Mouse (Mus musculus) gastrocnemius, postnatal 36 days (tissue): ENCODE results near the gene Ippk. TPM values are rescaled to one million over a fixed set of nuclear protein-coding genes. Genes with fewer than 3 reads are reported as not detected.

ENCODE experiments used
- DNase-seq, 2 experiments: peaks; one replicate each; pipeline ENCODE4 v3.0.0; 2022
- intact Hi-C: fragments of 180-260 bp; cut with DNase I; formaldehyde crosslinking; loops from one replicate; pipeline ENCODE4 v1.15.1; 2025
- total RNA-seq, 2 experiments: library from RNA; stranded (reverse); gene quantifications; 2 replicates each; pipeline ENCODE4 v1.2.3; 2021

Ippk gene
- total RNA-seq, 2 experiments from 2014 or later = 5.3 to 5.6 TPM

DNA sequence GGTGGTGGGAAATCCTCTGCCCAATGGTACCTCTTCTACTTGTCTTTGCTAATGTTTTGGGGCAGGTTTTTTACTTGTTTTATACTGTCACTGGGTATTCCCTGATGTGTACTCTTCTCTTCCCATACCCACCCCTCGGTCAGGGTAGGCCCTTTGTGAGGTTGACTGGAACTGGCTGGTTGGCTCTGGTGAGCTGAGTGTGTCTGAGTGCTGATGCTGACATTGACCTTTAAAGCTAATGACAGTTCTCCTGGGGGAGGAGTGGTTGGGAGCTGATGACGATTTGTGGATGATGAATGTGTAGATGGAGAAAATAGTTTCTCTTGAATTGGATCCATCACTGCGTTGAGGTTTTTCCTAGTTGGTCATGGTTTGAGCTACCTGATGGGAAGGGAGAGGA is 5.7 kb downstream of the Ippk start:
- intact Hi-C loops = no loop called here
- no peak for DNase-seq

DNA sequence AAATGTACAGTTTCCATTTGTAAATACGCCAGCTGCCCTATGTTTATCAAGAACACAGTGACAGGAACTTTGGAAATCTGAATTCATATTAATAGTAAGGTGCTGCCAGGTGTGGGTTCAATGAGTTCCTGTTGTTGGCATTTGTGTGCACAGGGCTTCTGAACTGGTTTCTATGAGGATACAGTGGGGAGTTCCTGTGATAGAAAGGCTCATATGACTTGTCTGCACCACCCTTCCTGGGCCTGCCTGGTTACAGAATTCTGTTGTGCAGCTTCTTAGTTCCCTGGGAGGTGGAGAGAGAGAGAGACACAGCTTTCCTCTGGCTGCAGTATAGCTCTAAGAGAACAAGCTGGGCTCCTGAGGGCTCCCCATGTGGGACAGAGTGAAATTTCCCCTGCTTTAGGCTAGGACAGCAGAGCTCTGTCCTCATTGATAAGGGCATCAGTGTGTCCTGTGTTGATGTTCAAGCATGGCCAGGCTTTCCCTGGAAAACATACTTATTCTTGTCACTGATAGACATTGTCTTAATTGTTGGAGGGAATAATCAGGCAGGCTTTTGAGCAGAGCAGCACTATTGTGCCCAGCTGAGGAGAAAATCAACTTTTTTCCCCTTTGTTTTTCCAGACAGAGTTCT is 7.1 kb downstream of the Ippk start:
- DNase-seq = no peak
- intact Hi-C loops = no loop called here

DNA sequence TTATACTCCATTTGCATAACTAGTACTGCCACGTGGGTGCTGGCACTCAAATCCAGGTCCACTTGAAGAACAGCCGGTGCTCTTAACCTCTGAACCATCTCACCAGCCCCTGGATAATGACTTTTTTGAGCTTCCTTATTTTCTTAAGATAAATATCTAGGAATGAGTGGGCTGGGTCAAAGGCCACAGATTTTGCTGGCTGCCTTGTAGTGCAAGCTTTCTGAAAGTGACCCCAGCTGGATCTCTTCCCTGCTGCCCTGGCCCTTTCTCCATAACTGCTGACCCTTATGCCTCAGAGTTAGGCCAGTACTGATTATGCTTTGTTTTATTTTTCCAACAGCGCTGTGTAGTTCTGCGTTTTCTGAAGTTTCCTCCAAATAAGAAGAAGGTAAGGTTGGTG is 9.5 kb downstream of the Ippk start:
- DNase-seq = no peak
- intact Hi-C loops = no loop called here

DNA sequence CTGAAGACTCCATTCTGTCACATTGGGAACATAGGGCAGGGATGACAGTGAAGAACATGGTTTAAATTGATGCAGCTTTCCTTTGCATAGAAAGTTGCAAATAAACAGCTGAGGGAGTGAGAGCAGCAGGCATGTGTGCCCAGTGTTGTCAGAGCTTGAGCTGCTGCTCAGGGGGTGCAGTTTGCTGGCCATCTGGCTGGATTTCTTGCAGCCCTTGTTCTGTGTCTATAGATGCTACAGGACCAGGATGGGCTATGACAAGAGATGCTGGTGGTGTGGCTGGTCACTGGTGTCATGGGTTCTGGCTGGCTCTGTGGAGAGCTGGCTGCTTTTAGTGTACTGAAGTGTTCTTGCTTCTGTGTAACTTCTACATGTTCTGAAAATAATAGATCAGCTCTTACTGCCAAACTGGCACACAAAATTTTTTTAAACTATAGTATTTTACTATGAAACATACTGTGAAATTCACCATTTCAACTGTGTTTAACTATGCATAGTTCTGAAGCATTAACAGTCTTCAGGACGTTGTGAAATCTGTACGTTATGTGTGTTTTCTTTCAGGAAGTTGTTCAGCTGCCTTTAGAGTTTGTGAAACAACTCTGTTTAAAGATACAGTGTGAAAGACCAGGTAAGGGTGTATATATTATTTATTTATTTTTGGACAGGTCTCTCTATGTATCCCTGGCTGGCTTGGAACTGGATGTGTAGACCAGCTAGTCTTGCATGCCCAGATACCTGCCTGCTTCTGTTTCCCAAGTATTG is 12.4 kb downstream of the Ippk start:
- intact Hi-C loops = no loop called here
- no peak for DNase-seq

DNA sequence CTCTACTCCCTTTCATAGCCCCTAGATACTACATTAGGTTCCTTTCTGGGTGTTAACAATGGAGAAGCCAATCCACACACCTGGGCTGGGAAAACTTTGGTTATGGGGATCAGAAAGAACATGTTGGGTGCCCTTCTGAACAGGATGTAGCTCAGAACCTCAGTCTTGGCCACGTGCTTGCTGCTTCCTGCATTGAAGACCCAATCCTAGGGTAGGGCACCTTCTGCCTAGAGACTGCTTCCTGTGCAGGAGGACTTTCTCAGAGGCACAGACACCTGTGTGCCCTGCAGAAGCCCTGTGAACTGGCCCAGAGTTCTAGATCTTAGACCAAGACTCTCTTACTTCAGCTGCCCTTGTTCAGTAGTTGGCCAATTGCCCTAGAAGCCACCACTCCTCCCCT is 14.7 kb downstream of the Ippk start:
- intact Hi-C loops = no loop called here
- no peak for DNase-seq

DNA sequence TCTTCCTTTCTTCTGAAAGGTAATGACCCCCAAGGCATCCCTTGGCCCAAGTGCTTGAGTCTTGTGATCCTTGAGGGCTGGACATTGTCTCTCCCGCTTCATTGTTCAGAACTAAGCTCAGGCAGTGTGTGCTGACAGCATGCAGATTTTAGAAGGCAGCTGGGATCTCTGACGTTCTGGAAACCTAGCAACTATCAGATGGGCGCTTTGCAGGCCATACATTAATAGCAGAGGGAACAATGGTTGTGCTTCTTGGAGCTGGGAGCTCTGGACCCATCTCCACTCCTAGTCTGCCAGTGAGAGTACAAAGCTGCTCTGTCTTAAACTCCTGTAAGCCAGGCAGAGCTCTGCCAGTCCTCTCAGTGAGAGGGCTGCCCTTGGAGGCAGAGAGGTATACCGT is 15.1 kb downstream of the Ippk start:
- no peak for DNase-seq
- intact Hi-C loops = no loop called here

DNA sequence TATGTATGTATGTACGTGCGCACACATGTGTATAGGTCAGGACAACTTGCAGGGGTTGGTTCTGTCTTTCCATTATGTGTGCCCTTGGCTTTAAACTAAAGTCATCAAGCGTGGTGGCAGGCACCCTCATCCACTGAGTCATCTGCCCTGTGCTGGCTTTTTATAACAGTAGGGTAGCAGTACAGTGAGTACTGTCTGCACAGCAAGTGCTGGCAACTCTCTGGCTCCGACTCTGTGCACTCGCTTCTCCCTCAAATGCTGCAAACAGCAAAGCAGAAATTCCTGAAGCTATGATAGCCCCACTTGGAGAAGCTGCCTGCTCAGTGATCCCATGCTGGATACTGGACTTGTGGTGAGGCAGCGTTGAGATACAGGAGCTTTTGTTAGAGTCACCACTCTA is 23.4 kb downstream of the Ippk start:
- intact Hi-C loops = no loop called here

DNA sequence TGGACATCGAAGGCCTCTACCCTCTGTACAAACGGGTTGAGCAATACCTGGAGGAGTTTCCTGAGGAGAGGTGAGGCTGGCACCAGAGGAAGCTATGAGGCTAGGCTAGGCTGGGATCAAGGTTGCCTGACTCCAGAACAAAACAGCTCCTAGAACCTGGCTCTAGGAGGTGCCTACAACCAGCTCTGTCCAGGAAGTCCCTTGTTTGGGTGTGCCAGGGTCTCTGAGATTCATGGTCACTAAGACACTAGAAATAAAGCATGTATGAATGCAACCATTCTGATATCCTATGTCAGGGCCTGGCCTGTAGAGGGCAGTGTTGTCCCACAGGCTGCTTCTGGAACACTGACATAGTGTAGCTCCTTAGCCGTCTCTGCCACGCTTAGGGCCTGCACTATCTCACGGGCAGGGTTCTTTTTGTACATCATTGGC is 28.3 kb downstream of the Ippk start:
- intact Hi-C loops = loop anchor here (1.0 to 5.0 kb wide), 2 partner anchors 113 to 196 kb away; no protein-coding TSS in a partner anchor
- DNase-seq = peak; percentile 77 to 86

More for the DNA sequence above, 23.4 kb downstream of the Ippk start:
- DNase-seq = no peak

DNA sequence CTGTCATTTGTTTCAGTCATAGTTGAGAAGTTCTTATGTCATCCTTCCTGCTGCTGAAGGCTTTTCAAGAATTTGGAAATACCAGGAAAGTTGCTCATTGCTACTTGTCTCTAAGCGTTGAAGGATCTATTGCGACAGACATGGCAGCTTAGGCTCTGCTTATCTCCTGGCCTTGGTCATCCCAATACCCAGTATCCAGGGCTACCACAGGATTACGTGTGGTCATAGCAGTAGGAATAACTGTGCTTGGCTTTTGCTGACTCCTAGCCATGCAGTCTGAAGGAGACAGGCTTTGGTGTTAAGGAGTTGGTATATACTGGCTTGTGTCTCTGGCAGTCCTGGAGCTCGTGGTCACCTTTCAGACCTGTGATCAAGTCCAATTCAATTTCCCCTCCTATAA is 39.2 kb downstream of the Ippk start:
- intact Hi-C loops = no loop called here
- no peak for DNase-seq

DNA sequence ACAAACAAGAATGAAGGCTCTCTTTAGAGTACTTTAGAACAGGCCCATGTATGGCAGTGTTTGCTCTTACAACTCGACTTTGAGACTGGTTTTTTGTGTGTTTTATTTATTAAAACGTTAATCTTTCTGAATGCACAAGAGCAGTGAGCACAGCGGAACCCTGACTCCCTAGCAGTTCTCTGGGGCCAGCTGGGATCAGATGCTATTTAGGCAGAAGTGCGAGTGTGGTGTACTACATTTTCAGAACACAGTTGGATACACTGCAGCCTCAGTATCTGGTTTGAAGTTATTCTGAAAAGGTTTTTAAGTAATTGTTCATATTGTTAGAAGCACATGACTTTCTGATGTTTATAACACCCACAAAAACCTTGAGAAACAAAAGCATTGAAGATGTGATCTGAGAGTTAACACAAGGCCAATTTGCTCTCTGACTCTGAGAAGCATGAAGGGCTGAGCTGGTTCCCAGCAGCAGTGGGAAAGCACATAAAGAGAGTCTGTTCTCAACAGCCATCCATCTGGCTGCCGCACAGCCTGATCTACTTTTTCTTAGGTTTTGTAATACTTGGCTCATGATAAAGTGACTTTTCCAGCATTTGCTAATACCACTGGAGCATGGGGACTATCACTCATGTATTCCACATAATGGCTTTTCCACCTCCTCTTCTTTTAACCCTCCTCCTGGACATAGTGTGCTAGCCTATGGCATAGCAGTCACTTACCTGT is 39.8 kb downstream of the Ippk start:
- intact Hi-C loops = no loop called here
- DNase-seq = peak in 1 of 2 experiments; percentile 37

DNA sequence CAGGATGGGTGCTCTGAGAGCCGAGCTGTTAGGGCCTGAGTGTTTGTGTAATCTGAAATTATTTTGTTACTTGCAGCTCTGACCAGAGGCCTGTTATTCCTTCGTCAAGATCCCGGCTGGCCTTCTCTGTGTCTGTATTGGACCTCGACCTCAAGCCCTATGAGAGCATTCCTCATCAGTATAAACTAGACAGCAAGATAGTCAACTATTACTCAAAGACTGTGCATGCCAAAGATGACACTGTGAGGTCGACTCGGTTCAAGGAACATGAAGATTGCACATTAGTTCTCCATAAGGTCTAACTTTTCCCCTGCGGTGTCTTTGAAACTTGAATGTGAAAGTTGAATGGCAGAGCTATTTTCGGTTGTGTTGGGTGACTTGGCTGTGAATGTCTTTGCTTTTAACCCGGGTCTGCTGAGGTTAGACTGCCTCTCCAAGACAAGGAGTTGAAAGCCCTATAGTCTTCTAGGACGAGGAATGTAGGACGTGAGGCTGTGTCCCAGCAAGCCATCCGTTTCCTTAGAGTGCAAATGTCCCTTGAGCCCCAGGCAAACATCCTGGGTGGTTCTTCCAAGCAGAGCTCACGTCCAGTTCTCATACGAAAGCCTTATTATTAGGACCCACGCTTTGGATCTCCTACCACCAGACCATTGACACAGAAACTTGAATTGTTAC is 40.5 kb downstream of the Ippk start:
- DNase-seq = no peak
- intact Hi-C loops = no loop called here

DNA sequence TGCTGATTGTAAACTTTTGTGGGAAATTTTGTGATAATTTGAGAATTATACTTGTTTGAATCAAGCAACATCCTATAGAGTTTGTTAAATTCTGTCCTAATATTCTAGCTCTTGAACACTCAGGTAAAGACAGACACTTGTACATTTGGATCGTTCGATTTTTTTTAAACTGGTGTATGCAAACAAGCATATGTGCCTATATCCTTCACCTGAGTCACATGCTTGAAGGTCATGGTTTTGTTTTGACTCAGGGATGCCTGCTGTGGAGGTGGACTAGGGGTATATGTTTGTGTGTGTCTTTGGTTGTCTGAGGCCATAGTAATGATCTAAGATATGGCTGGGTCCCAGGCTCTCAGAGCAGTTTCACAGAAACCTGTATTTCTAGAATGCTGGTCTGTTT is 41.9 kb downstream of the Ippk start:
- intact Hi-C loops = no loop called here
- DNase-seq = no peak

DNA sequence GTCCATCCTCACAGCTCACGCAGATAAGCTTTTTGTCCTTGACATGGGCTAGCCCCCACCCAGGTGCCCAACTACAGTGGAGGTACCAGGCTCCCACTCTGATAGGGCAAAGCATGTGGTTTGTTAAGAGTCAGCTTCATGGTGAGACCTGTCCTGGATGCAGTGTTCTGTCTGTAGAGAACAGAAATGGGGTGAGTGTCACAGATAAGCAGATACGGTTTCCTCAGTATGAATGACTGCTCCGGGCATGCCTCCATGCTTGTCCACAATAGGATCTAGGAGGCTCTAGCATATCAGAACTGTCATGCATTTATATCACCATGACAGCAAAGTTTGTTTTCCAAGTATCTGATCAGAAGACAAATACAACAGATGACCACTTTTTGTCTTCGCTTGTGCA is 44.8 kb downstream of the Ippk start:
- no peak for DNase-seq
- intact Hi-C loops = no loop called here

DNA sequence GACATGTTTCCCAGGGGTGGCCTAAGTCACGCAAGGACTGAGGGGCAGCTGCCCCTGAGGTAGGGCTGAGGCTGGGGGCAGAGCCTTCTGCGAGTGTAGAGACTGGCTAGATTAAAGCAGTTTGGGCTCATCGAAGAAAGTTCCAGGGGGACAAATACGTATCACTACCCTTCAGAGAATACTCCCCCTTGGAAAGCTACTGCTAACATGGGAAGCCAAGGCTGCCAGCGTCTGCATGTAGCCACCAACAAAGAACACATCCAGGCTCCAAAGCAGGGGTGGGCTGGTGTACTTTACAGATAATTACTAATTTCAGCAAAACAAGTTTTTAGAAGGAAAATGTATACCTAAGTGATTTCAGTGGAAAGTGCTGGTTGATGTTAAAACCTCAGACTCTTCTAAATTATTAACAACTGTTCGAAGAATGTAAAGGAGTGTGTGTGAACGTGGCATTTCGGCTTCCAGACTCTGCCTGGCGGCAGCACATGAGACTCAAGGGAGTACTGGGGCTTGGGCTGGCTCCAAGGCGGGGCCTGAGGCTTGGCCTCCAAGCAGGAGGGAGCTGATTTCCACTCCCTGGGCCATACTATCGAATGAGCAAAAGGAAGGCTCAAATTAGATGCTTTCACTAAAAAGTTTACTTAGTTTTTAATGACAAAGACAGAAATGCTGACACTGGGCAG is 45.5 kb downstream of the Ippk start:
- peak; percentile 77 to 85 for DNase-seq
- intact Hi-C loops = no loop called here

DNA sequence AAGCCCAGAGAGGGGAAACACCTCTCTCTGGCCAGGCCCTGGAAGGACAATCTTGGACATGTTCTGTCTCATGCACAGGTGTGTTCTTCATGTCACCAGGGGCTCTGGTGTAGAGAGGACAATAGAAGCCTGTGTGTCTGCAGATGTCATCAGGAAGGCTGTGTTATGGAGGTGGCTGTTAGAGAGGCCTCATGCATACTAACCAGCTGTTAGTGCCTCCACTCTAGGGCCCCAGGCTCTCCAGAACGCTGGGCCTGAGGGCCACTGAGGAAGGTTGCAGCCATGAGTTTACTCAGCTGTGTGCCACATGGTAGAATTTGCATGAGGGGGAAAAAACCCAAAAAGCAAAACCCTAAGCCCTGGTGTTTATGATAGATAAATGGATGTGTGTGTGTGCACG is 46.5 kb downstream of the Ippk start:
- no peak for DNase-seq
- intact Hi-C loops = no loop called here

DNA sequence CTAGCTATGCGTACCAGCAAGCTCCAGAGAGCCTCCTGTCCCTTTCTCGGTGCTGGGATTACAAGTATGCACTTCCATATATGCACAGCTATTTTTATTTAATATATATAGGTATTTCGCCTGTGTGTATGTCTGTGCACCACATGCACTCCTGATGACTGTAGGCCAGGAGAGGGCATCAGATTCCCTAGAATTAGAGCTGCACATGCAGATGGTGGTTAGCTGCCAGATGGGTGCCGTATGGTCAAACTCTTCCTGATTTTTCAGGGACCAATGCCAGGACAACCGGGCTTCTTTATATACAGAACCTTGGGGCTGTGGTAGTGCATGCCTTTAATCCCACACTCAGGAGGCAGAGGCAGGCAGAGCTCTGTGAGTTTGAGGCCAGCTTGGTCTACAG is 48.0 kb downstream of the Ippk start:
- intact Hi-C loops = no loop called here
- no peak for DNase-seq

DNA sequence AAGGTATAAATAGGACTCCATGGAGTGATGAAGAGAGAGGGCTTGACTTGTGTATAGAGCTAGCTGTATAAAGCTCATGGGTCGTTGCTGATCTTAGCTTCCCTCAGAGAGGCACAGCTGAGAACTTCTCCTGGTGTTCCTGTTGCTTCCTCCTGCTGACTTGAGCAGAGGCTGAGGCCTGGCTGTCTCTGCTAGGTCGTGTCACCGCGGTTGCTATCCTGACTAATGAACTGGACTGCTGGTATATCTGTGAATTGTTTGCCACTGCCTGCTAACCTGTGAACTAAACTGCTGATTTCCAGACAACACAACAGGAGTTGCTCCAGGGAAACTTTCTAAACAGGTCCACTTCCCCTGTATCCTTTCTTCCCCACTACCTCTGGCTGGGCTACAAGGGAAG is 49.3 kb downstream of the Ippk start:
- intact Hi-C loops = no loop called here
- DNase-seq = no peak

DNA sequence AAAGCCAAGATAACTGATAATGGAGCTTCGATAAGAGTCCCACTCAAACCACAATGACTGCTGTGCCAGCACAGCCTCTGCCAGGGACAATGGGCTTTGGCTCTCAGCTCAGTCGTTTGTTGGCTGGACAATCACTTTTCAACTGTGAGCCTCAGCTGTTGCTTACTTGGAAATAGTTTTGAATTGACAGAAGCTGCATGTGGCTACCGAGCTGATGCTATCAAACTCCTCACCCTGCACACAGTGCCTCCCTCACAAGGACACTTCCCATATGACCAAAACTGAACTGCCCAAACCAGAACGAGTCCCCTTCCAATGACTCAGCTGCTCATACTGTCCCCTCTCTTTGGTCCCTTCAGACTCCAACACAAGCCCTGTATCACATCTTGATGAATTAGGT is 49.8 kb downstream of the Ippk start:
- DNase-seq = no peak
- intact Hi-C loops = no loop called here

DNA sequence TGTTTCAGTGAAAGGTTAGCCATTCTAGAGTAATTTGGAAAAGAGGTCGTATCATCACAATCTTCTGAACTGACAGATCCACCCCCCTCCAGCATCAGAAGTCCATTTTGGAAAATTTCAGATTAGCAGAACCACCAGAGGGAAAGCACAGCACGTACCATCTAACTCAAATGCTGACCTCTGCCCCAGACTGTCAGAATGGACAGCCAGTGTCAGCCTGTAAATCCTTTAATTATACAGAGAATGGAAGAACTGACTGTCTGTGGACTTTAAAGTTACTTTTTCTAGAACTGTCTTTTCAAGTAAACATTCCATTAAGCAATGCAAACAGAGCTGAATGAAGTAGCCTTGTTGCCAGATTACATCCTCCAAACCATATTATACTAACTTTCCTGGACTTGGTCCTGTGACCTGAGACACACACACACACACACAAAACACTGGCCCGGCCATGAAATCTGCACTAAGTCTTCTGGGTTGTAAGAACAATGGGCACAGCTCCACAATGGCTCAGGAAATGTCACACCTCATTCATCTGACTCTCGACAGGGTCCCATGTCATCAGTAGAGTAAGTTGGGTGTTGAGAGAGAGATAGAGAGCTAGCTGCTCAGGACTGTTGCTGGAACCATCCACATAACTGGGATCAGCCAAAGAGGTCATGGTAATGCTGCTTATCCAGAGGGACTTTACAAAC is 51.1 kb downstream of the Ippk start:
- no peak for DNase-seq
- intact Hi-C loops = no loop called here

DNA sequence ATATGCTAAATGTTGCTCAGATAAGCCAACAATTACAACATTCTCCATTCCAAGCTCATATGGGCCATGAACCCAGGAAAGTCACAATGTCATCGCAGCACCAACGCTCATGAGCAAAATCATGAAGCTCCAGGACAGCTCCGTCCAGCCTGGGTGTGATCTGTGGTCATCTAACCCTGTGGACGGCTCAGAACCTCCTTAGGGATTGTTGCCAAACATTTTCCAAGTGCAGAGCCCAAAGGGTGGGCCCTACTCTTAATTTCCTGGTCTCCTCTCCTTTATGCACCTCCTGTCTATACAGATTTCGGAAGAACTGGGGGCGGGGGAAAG is 51.6 kb downstream of the Ippk start:
- intact Hi-C loops = no loop called here
- DNase-seq = no peak
